Mouse (Mus musculus) cerebellum, adult 2 months (tissue): ENCODE results near the gene Asna1. TPM values are rescaled to one million over a fixed set of nuclear protein-coding genes. Genes with fewer than 3 reads are reported as not detected.

Source experiments
- DNase-seq, 2 experiments: peaks; one replicate each; pipeline ENCODE4 v3.0.0; 2021
- H3K27ac ChIP-seq: fragments of 200-500 bp; 2 replicates; pipeline ENCODE4 v1.5.1; 2012; ENCODE audit warnings: low read length, control low read depth, inconsistent platforms; ENCODE audit not compliant: insufficient read depth
- H3K27me3 ChIP-seq: fragments of 200-500 bp; 2 replicates; pipeline ENCODE4 v1.6.1; 2012; ENCODE audit warnings: inconsistent platforms, mild to moderate bottlenecking, low read length, moderate library complexity; ENCODE audit not compliant: control insufficient read depth, insufficient read depth
- H3K4me1 ChIP-seq: fragments of 200-500 bp; 2 replicates; pipeline ENCODE4 v1.6.1; 2011; ENCODE audit warnings: low read length; ENCODE audit not compliant: control insufficient read depth, insufficient read depth
- H3K4me3 ChIP-seq: fragments of 200-500 bp; replicated peaks from 2 replicates; pipeline ENCODE3; 2011; ENCODE audit warnings: mild to moderate bottlenecking, low read depth, low read length, control low read depth; ENCODE audit not compliant: insufficient read depth
- CTCF ChIP-seq: fragments of 200-500 bp; IDR thresholded peaks from 2 replicates; pipeline ENCODE4 v1.5.1; 2011; ENCODE audit warnings: low read depth, mild to moderate bottlenecking, control low read depth, low read length, moderate library complexity, borderline replicate concordance; ENCODE audit not compliant: insufficient read depth
- POLR2A ChIP-seq: fragments of 200-500 bp; IDR thresholded peaks from 2 replicates; pipeline ENCODE4 v1.6.1; 2011; ENCODE audit warnings: low read length, control low read depth, borderline replicate concordance; ENCODE audit not compliant: insufficient read depth
- WGBS: fragments of 180-500 bp; shearing (Covaris S2); methylation state at CpG from one replicate; pipeline ENCODE4 v1.1.7; 2018; 5-methylcytosine and 5-hydroxymethylcytosine counted together
- polyA plus RNA-seq: library from polyadenylated mRNA; depleted of rRNA; stranded (reverse); fragments of >200 nt; gene quantifications from 2 replicates; pipeline ENCODE4 v1.2.3, GENCODE M21; 2012

The Asna1 gene
- polyA plus RNA-seq, 1 experiment: 296 TPM

GRCm38 (mm10) chr8:85032622-85033311 lies 7.7 kb upstream of the Asna1 start:
- Histone ChIP-seq H3K27me3 (no peaks in the 10 kb centered on the region), H3K27ac (no peak overlapping the region), H3K4me3 (no peak overlapping the region), H3K4me1 (peaks cover 11% of the 10 kb centered on the region)
- DNase-seq: no peak
- WGBS: 81% methylated on average over 4 of the region's 4 CpGs
- TF ChIP-seq CTCF (no peak), POLR2A (no peak)

DNA sequence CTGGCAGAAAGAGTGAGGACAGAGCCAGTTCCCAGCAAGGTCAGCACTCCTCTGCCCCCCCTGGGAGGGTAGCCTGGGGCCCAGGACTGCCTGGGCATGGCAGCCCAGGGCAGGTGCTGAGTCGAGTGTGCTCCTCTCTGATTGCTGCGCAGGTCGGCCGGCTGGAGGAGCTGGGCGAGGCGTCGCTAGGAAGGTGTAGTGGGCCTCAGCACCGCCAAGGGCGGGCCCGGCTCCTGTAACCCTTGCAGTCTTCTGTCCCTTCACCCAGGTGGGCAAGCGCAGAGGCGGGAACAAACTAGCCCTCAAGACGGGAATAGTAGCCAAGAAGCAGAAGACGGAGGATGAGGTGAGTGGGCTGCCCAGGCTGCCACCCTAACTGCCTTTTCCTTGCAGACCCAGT lies 4.2 kb upstream of the Asna1 start:
- WGBS: 81% methylated on average over 14 of the region's 14 CpGs
- TF ChIP-seq POLR2A: no peak
- no peak for TF ChIP-seq CTCF
- H3K4me3 ChIP-seq: no peak overlapping the region

DNA sequence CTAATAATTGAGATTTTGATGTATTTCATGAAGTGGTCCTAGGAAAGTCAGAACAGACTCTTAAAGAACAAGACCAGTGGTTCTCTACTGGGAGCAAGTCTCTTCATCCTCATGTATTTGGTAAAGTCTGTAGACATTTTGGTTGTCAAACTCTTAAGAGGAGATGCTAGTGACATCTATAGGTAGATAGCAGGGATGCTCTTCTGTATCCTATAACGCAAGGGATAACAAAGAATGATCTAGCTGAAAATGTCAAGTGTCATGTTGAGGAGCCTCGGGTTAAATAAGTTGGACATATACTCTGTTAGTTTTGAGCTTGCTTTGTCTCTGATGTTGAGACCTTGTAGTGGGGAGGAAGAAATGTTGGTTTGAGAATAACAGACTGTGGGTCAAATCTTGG lies 2.8 kb upstream of the Asna1 start:
- Histone ChIP-seq H3K4me1 (peaks cover 16% of the 10 kb centered on the region), H3K27me3 (no peaks in the 10 kb centered on the region), H3K27ac (no peak overlapping the region), H3K4me3 (peak overlapping the region; percentile 72)
- DNase-seq: no peak
- WGBS: 4% methylated on average over 2 of the region's 2 CpGs
- TF ChIP-seq CTCF: no peak
- no peak for TF ChIP-seq POLR2A

More for the DNA sequence above, 4.2 kb upstream of the Asna1 start:
- DNase-seq: no peak
- no peak overlapping the region for H3K27ac ChIP-seq
- H3K4me1 ChIP-seq: peaks cover 6% of the 10 kb centered on the region
- H3K27me3 ChIP-seq: no peaks in the 10 kb centered on the region

DNA sequence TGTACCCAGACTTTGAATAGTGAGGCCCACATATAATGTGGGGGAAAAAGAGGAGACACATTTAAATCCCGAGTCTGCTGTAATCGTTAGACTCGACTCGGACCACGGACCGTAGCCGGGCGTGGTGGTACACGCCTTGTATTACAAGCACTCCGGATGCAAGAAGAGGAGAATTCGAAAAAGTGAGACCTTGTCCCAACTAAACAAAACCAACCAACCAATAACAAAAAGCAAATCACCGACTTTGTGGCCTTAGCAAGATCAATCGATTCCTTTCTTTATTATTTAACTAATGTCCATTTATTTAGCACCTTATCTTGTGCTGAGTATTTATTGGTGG lies 2.4 kb upstream of the Asna1 start:
- DNase-seq: no peak
- H3K4me3 ChIP-seq: peak overlapping the region; percentile 72
- no peaks in the 10 kb centered on the region for H3K27me3 ChIP-seq
- WGBS: 1% methylated on average over 13 of the region's 13 CpGs
- H3K27ac ChIP-seq: 0 out of 2 replicates have a peak overlapping the region, but pooled peaks have one; percentile 45
- TF ChIP-seq POLR2A (no peak), CTCF (no peak)
- H3K4me1 ChIP-seq: peaks cover 16% of the 10 kb centered on the region

DNA sequence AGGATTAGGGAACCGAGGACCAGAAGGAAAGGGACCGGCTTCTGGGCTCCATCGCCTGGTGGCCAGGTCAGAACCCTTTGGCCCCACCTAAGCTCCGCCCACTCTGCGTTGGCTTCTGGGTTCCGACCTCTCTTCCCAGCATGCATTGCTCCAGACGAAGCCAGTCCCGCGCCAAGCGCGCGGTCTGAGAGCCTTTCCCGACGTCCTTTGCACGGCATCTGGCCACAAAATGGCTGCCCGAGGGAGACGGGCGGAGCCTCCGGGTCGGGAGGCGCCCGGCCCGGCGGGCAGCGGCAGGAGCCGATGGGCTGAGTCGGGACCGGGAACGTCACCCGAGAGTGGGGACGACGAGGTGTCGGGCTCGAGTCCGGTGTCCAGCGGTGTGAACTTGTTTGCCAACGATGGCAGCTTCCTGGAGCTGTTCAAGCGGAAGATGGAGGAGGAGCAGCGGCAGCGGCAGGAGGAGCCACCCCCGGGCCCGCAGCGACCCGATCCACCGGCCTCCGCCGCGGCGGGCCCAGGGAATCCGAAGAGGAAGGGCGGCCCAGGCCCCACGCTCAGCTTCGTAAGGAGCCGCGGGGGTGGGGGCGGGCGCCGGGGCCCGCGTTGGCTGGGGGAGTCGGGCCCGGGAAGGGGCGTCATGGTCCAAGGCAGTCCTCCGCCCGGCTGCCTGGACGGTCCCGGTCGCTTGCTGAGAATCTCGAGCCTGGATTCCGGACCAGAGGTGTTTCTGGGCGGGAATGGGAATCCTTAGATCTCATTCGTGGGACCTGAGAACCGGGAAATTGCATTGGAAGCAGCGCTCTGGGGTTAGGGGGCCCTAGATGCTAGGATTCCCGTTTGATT lies 1.8 kb upstream of the Asna1 start, which contains the start of gene Trir:
Gene Trir, plus strand, starts transcription at position 154 of the 846 bp plus-strand sequence.
- Histone ChIP-seq H3K27me3 (no peaks in the 10 kb centered on the region), H3K27ac (peak within 1 kb of the TSS; percentile 85), H3K4me3 (peak within 1 kb of the TSS; percentile 97), H3K4me1 (peaks cover 22% of the 10 kb centered on the region)
- TF ChIP-seq CTCF (no peak), POLR2A (peak; percentile 87)
- under 1% methylated on average over 75 of the region's 75 CpGs for WGBS
- peak; percentile 97 to 98 for DNase-seq

DNA sequence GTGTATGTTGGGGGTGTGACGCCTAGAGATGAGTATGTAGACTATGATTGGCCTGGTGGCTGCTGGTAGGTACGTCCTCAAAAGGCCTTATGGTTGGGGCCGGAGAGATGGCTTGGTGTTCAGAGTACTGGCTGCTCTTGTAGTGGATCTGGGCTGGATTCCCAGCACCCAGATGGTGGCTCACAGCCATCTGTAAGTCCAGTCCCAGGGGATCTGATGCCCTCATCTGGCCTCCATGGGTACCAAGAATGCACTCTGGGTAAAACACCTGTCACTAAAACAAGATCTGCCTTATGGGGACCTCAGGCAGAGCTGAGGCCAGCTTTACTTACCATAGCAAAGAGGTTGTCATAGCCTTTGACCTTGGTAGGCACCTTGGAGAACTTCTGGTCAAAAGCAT lies 1.2 kb downstream of the Asna1 start:
- DNase-seq: no peak
- Histone ChIP-seq H3K27me3 (no peaks in the 10 kb centered on the region), H3K4me1 (peaks cover 17% of the 10 kb centered on the region), H3K27ac (no peak overlapping the region), H3K4me3 (peak overlapping the region; percentile 97)
- no peak for TF ChIP-seq CTCF
- no peak for TF ChIP-seq POLR2A
- WGBS: 52% methylated on average over 3 of the region's 3 CpGs

DNA sequence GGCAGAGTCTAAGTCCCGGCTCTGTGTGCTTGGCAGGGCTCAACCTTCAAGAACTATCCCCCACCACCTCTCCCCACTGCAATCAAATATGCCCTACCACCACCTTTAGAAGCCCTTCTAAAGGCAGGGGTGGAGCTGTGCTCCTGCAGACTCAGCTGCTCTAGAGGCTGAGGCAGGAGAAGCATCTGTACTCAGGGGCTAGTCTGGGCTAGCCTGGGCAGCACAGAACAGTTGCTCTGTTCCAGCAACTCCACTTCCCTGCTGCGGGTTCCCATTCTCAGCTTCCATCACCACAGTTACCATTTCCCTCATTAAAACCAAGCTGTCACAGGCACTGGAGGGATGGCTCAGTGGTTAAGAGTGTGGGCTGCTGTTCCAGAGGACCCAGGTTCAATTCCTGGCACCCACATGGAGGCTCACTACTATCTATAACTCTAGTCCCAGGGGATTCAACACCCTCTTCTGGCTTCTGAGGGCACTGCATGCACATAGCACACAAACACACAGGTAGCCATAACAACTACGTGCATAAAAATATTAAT lies 3.5 kb downstream of the Asna1 start:
- Histone ChIP-seq H3K4me1 (peaks cover 17% of the 10 kb centered on the region), H3K27ac (no peak overlapping the region), H3K4me3 (no peak overlapping the region), H3K27me3 (no peaks in the 10 kb centered on the region)
- WGBS: 91% methylated on average over 3 of the region's 3 CpGs
- no peak for DNase-seq
- TF ChIP-seq CTCF (no peak), POLR2A (no peak)
